Mouse (Mus musculus) layer of hippocampus, adult 2 months (tissue): Measurements from ENCODE around the gene Dock9. TPM values are rescaled to one million over a fixed set of nuclear protein-coding genes. Genes with fewer than 3 reads are reported as not detected.

Experiments used
- DNase-seq, 2 experiments: peaks; one replicate each; pipeline ENCODE4 v3.0.0; 2022; ENCODE audit warnings: low spot score in 2 of 2
- H3K27ac ChIP-seq: fragments of 200-600 bp; 2 replicates; pipeline ENCODE4 v1.8.1; 2022
- H3K4me3 ChIP-seq: fragments of 200-600 bp; 2 replicates; pipeline ENCODE4 v1.8.1; 2022; ENCODE audit warnings: mild to moderate bottlenecking
- CTCF ChIP-seq: fragments of 200-600 bp; conservative IDR thresholded peaks from 2 replicates; pipeline ENCODE4 v1.8.1; 2022; ENCODE audit warnings: antibody characterized with exemption, mild to moderate bottlenecking, moderate library complexity
- total RNA-seq, 2 experiments: library from RNA; stranded (reverse); gene quantifications; 2 replicates each; pipeline ENCODE4 v1.2.3; 2021

Dock9 gene
- total RNA-seq, 2 experiments from 2014 or later: 217 to 222 TPM

- no peak for TF ChIP-seq CTCF
- no peak for DNase-seq
- no peak overlapping the region for H3K4me3 ChIP-seq
- no peak overlapping the region for H3K27ac ChIP-seq
These were observed 8.7 kb upstream of the Dock9 start for GRCm38 (mm10) chr14:121806316-121806715.

GRCm38 (mm10) chr14:121804461-121804860 is 6.8 kb upstream of the Dock9 start:
- peak; percentile 73 for TF ChIP-seq CTCF
- H3K4me3 ChIP-seq: no peak overlapping the region
- H3K27ac ChIP-seq: no peak overlapping the region
- DNase-seq: no peak

- no peak for DNase-seq
- H3K27ac ChIP-seq: no peak overlapping the region
- peak; percentile 50 for TF ChIP-seq CTCF
- no peak overlapping the region for H3K4me3 ChIP-seq
These were observed 3.3 kb upstream of the Dock9 start for GRCm38 (mm10) chr14:121800962-121801361.

GRCm38 (mm10) chr14:121799112-121799511 is 1.5 kb upstream of the Dock9 start:
- TF ChIP-seq CTCF: no peak
- Histone ChIP-seq H3K27ac (no peak overlapping the region), H3K4me3 (no peak overlapping the region)
- DNase-seq: no peak

- peak overlapping the region; percentile 94 for H3K27ac ChIP-seq
- TF ChIP-seq CTCF: peak; percentile 20
- peak overlapping the region; percentile 90 for H3K4me3 ChIP-seq
- DNase-seq: peak; percentile 89 to 93
These were observed 768 bp upstream of the Dock9 start for GRCm38 (mm10) chr14:121798411-121798799.

- Histone ChIP-seq H3K27ac (peak overlapping the region; percentile 94), H3K4me3 (peak overlapping the region; percentile 90)
- no peak for TF ChIP-seq CTCF
- no peak for DNase-seq
These were observed 823 bp downstream of the Dock9 start for GRCm38 (mm10) chr14:121796571-121797456.

- TF ChIP-seq CTCF: no peak
- no peak overlapping the region for H3K27ac ChIP-seq
- no peak overlapping the region for H3K4me3 ChIP-seq
- DNase-seq: no peak
These were observed 2.1 kb downstream of the Dock9 start for GRCm38 (mm10) chr14:121795536-121795935.

- DNase-seq: no peak
- no peak overlapping the region for H3K27ac ChIP-seq
- TF ChIP-seq CTCF: no peak
- H3K4me3 ChIP-seq: no peak overlapping the region
These were observed 4.0 kb downstream of the Dock9 start for GRCm38 (mm10) chr14:121793639-121794038.

- Histone ChIP-seq H3K27ac (no peak overlapping the region), H3K4me3 (no peak overlapping the region)
- TF ChIP-seq CTCF: no peak
- DNase-seq: no peak
These were observed 5.7 kb downstream of the Dock9 start for GRCm38 (mm10) chr14:121791935-121792334.

- Histone ChIP-seq H3K4me3 (no peak overlapping the region), H3K27ac (no peak overlapping the region)
- TF ChIP-seq CTCF: no peak
- DNase-seq: no peak
These were observed 6.5 kb downstream of the Dock9 start for GRCm38 (mm10) chr14:121791112-121791511.

GRCm38 (mm10) chr14:121789273-121789672 is 8.4 kb downstream of the Dock9 start:
- Histone ChIP-seq H3K4me3 (no peak overlapping the region), H3K27ac (no peak overlapping the region)

GRCm38 (mm10) chr14:121788451-121788850 is 9.2 kb downstream of the Dock9 start:
- H3K4me3 ChIP-seq: no peak overlapping the region
- no peak overlapping the region for H3K27ac ChIP-seq
- no peak for TF ChIP-seq CTCF
- DNase-seq: no peak

More at GRCm38 (mm10) chr14:121789273-121789672, 8.4 kb downstream of the Dock9 start:
- no peak for DNase-seq
- no peak for TF ChIP-seq CTCF

- H3K27ac ChIP-seq: no peak overlapping the region
- no peak for DNase-seq
- no peak for TF ChIP-seq CTCF
- H3K4me3 ChIP-seq: no peak overlapping the region
These were observed 10.2 kb downstream of the Dock9 start for GRCm38 (mm10) chr14:121787430-121787829.

- H3K4me3 ChIP-seq: no peak overlapping the region
- no peak for TF ChIP-seq CTCF
- H3K27ac ChIP-seq: no peak overlapping the region
- DNase-seq: no peak
These were observed 10.7 kb downstream of the Dock9 start for GRCm38 (mm10) chr14:121786900-121787299.
